Mouse (Mus musculus) neural tube, embryonic 12.5 days (tissue): ENCODE measurements around the gene Tenm4. TPM values are rescaled to one million over a fixed set of nuclear protein-coding genes. Genes with fewer than 3 reads are reported as not detected.
A peak's percentile ranks its signal among the peaks of the same experiment; 100 is the strongest.

Experiments used
- ATAC-seq: fragments of 200-750 bp; cut with Nextera tagmentation; 2 replicates; pipeline ENCODE4 v1.8.0; 2017; ENCODE audit warnings: low read depth, mild to moderate bottlenecking, moderate TSS enrichment, moderate library complexity; ENCODE audit not compliant: low FRiP score
- H3K27ac ChIP-seq: fragments of 300-500 bp; sonication (generic); 2 replicates; pipeline ENCODE4 v1.5.1; 2016
- H3K27me3 ChIP-seq: fragments of 300-500 bp; sonication (generic); replicated peaks from 2 replicates; pipeline ENCODE4 v1.6.1; 2016; ENCODE audit warnings: mild to moderate bottlenecking
- H3K36me3 ChIP-seq: fragments of 300-500 bp; sonication (generic); 2 replicates; pipeline ENCODE4 v1.6.1; 2016; ENCODE audit warnings: mild to moderate bottlenecking
- H3K4me1 ChIP-seq: fragments of 300-500 bp; sonication (generic); 2 replicates; pipeline ENCODE4 v1.6.1; 2016
- H3K4me2 ChIP-seq: fragments of 300-500 bp; sonication (generic); replicated peaks from 2 replicates; pipeline ENCODE4 v1.6.1; 2016; ENCODE audit warnings: mild to moderate bottlenecking
- H3K4me3 ChIP-seq: fragments of 300-500 bp; sonication (generic); 2 replicates; pipeline ENCODE4 v1.5.1; 2016
- H3K9ac ChIP-seq: fragments of 300-500 bp; sonication (generic); 2 replicates; pipeline ENCODE4 v1.6.1; 2016; ENCODE audit warnings: mild to moderate bottlenecking
- H3K9me3 ChIP-seq: fragments of 300-500 bp; sonication (generic); 2 replicates; pipeline ENCODE4 v1.6.1; 2016; ENCODE audit warnings: mild to moderate bottlenecking
- WGBS: fragments of 180-500 bp; shearing (Covaris S2); methylation state at CpG from one replicate; pipeline ENCODE4 v1.1.7; 2016; 5-methylcytosine and 5-hydroxymethylcytosine counted together
- polyA plus RNA-seq: library from polyadenylated mRNA; unstranded; fragments of >200 nt; fragmentation: Nextera tagmentation; extraction: Ambion mirVana; gene quantifications from 2 replicates; pipeline ENCODE4 v1.2.1, GENCODE M21; 2016

Tenm4 gene
- polyA plus RNA-seq, 1 experiment from 2014 or later, result 33.0 TPM

DNA sequence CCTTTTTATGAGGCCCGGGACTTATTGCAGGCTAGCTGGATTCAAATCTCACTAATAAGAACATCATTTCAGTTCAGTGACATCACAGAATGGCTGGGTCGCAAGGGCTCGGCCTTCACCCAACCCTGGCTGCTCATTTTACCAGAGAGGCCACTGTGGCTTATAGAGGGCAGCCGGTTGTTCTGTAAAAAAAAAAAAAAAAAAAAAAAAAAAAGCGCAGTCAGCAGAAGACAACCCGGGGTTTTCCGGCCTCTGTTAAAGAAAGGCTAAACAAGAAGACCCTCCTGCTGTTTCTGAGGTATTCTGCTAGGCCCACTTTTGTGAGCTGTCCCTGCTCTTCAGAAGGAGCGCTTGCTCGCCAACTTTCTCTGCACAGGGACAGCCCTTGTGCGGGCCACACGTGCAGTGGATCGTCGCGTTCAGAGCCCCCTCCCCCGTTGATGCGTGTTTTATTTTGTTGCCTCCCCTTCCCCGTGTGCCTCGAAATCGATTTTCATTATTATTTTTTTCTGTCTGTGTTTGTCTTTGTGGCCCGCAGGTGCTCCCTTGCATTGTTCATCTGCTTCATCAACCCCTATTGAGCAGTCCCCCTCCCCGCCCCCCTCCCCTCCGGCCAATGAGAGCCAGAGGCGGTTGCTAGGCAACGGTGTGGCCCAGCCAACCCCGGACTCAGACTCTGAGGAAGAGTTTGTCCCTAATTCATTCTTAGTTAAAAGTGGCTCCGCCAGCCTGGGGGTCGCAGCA lies 472.6 kb downstream of the Tenm4 start:
- Histone ChIP-seq H3K36me3 (no peaks in the 10 kb centered on the region), H3K9ac (0 out of 2 replicates have a peak overlapping the region, but pooled peaks have one; percentile 33), H3K4me1 (peaks cover 27% of the 10 kb centered on the region), H3K4me3 (peak overlapping the region; percentile 29), H3K27ac (no peak overlapping the region), H3K27me3 (no peaks in the 10 kb centered on the region), H3K9me3 (no peaks in the 10 kb centered on the region), H3K4me2 (peak overlapping the region; percentile 68)
- under 1% methylated on average over 27 of the region's 27 CpGs for WGBS
- ATAC-seq, result peak; percentile 95

DNA sequence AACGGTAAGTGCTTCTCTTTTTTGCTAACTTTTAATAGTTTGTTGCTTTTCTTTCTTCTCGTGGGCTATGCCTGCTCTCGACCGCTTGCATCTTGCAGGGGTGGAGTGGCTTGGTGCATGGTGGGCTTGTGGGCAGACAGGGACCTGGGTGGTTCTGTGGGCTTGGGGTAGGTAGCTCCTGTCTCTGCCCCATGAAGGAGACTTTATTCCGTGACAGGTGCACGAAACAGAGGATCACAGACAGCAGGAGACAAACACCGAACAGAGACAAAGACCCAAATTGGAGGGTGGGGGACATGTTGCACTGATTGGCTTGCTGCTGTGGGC lies 473.1 kb downstream of the Tenm4 start:
- Histone ChIP-seq H3K4me3 (peak overlapping the region; percentile 29), H3K9ac (no peak overlapping the region), H3K9me3 (no peaks in the 10 kb centered on the region), H3K4me2 (peak overlapping the region; percentile 68), H3K27me3 (no peaks in the 10 kb centered on the region), H3K4me1 (peaks cover 27% of the 10 kb centered on the region), H3K36me3 (no peaks in the 10 kb centered on the region), H3K27ac (no peak overlapping the region)
- peak; percentile 67 for ATAC-seq
- under 1% methylated on average over 7 of the region's 7 CpGs for WGBS

DNA sequence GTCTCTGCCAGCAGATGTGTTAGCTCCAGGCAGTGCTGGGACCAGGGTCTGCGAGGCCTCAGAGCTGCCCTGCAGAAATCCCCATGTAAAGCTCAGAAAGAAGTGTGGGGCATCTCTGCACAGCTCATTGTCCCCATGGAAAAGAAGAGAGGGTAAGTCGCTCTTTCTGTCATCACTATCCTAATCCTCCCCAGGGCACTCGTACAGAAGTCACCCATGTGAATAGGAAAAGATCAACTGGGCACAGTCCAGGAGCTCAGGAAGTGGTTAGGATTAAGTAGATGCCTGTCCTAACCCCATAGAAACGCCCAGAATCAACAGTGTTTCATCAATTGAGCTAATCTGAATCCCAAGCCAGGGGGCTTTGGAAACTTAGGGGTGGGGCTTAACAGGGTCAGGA lies 476.6 kb downstream of the Tenm4 start:
- no peak for ATAC-seq
- Histone ChIP-seq H3K9ac (no peak overlapping the region), H3K27me3 (no peaks in the 10 kb centered on the region), H3K4me2 (0 out of 2 replicates have a peak overlapping the region, but pooled peaks have one; percentile 18), H3K36me3 (no peaks in the 10 kb centered on the region), H3K9me3 (no peaks in the 10 kb centered on the region), H3K27ac (no peak overlapping the region), H3K4me3 (no peak overlapping the region), H3K4me1 (peaks cover 56% of the 10 kb centered on the region)
- WGBS, result 23% methylated on average over 4 of the region's 4 CpGs

DNA sequence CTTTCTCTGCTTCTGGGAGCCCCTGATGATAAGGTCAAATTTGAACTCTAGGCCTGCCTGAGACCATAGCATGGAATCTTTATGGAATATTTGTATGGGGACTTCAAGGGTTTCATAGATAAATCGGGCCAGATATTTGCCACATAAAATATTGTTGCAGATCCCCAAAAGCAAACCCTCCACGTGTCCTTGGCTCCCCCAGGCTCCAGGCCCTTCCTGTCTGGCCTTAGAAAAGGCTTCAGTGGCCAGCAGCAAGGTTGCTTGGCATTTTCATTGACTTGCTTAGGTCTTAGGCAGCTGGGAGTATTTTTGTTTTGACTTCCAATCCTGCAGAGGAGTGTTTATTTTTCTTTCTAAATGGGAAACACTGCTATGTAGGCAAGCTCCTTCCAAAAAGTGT lies 477.6 kb downstream of the Tenm4 start:
- H3K27me3 ChIP-seq, result no peaks in the 10 kb centered on the region
- peaks cover 56% of the 10 kb centered on the region for H3K4me1 ChIP-seq
- no peak overlapping the region for H3K9ac ChIP-seq
- H3K27ac ChIP-seq, result no peak overlapping the region
- ATAC-seq, result no peak
- H3K4me2 ChIP-seq, result no peak overlapping the region
- no peak overlapping the region for H3K4me3 ChIP-seq
- H3K9me3 ChIP-seq, result no peaks in the 10 kb centered on the region
- WGBS, result 68% methylated on average over 2 of the region's 2 CpGs
- no peaks in the 10 kb centered on the region for H3K36me3 ChIP-seq

DNA sequence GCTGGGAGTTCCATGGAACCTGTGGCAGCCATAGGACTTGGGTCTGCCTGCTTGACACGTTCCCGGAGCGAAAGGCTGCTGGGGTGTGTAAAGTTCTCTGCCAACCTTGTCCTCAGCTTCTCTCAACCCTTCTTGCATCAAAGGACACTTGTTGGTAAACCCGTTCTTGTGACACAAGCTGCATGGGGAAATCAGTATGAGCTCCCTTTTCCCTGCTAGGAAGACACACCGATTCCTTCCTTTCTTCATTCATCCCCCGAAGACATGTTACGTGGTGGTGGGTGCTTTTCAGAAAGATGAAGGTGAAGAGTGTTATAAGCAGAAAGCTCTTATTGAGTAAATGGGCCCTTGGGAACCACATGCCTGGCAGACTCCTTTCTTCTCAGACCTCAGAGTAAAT lies 478.1 kb downstream of the Tenm4 start:
- H3K36me3 ChIP-seq, result no peaks in the 10 kb centered on the region
- H3K9ac ChIP-seq, result no peak overlapping the region
- 87% methylated on average over 7 of the region's 7 CpGs for WGBS
- no peak overlapping the region for H3K27ac ChIP-seq
- no peaks in the 10 kb centered on the region for H3K27me3 ChIP-seq
- no peak overlapping the region for H3K4me3 ChIP-seq
- no peak overlapping the region for H3K4me2 ChIP-seq
- H3K4me1 ChIP-seq, result peaks cover 53% of the 10 kb centered on the region
- H3K9me3 ChIP-seq, result no peaks in the 10 kb centered on the region
- ATAC-seq, result no peak

DNA sequence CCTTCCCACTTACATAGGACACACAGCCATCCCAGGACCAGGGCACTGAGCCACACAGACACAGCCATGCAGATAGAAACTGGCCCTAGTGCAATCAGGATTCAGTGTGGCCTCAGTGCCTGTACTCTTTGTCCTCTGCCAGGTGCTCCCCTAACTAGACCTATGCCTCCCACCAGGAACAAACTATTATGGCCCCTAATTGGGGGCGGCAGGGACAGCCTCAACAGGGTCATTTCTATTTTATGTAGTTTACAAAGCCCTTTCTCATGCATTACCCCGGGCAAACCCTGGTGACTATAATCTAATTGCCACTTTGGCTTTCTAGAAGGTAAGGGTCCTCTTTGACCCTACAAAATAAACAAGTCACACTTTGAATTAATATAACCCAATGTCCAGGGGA lies 479.4 kb downstream of the Tenm4 start:
- no peaks in the 10 kb centered on the region for H3K9me3 ChIP-seq
- H3K9ac ChIP-seq, result no peak overlapping the region
- 16% methylated on average over 2 of the region's 2 CpGs for WGBS
- no peak overlapping the region for H3K27ac ChIP-seq
- no peak overlapping the region for H3K4me3 ChIP-seq
- H3K36me3 ChIP-seq, result no peaks in the 10 kb centered on the region
- peaks cover 57% of the 10 kb centered on the region for H3K4me1 ChIP-seq
- ATAC-seq, result no peak
- no peak overlapping the region; the same call in 1 of the 2 replicates for H3K4me2 ChIP-seq
- H3K27me3 ChIP-seq, result no peaks in the 10 kb centered on the region

DNA sequence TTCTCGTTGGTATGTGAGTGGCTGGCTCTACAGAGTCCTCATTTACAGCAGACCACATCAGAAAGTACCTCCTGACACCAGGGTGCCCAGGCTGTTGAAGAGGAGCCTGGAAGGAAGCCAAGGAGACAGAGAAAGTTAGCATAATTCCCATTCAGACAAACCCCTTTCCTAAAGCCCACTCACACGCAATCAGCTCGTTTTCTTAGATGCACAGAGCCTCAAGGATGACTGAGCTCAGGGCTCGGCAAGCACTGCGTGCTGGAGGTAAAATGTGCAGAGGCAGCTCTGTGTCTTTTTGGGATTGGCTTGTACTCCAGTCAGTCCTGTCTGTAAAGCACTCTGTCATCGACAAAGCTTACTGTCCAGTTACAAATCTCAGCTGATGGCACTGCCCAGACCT lies 480.0 kb downstream of the Tenm4 start:
- no peak overlapping the region for H3K27ac ChIP-seq
- no peak overlapping the region for H3K4me3 ChIP-seq
- no peaks in the 10 kb centered on the region for H3K27me3 ChIP-seq
- H3K36me3 ChIP-seq, result no peaks in the 10 kb centered on the region
- H3K4me2 ChIP-seq, result no peak overlapping the region; the same call in 1 of the 2 replicates
- peaks cover 60% of the 10 kb centered on the region for H3K4me1 ChIP-seq
- WGBS, result 10% methylated on average over 6 of the region's 6 CpGs
- H3K9me3 ChIP-seq, result no peaks in the 10 kb centered on the region
- ATAC-seq, result peak; percentile 22; the same call in 1 of the 2 replicates
- no peak overlapping the region for H3K9ac ChIP-seq

DNA sequence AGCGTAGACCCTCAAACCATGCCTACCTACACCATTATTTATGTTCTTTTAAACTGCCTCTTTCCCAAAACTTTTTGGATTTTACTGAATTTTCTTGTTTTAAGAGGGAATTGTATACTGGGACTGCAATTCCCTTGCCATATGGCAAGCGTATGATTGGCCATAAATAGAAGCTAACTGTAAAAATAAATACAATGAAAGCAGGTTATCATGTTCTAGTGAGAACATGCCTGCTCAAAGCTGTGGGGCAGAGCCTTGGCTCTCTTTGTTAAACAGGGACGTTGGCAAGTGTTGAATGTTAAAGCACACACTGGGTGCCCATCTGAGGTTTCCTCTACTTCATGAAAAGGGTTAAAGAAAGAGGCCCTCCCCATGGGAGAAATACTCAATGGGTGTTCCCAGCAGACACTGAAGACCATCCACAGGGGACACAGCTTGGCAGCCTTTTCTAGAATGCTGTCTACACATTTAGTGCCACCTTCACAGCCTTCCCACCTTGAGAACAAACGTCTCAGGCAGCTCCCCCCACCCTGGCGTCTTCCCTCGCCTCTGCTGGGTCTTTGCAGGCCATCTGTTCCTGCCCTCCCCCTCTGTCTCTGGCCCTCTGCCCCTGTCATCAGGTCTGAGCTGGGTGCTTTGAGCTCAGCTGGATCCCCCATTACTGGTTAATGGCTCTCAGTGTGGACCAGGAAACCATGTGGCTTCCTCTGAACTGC lies 480.7 kb downstream of the Tenm4 start:
- peak; percentile 65 for ATAC-seq
- H3K36me3 ChIP-seq, result no peaks in the 10 kb centered on the region
- no peak overlapping the region for H3K9ac ChIP-seq
- H3K27ac ChIP-seq, result no peak overlapping the region
- no peak overlapping the region for H3K4me3 ChIP-seq
- no peak overlapping the region for H3K4me2 ChIP-seq
- H3K27me3 ChIP-seq, result no peaks in the 10 kb centered on the region
- H3K9me3 ChIP-seq, result no peaks in the 10 kb centered on the region
- WGBS, result 22% methylated on average over 6 of the region's 6 CpGs
- H3K4me1 ChIP-seq, result peaks cover 61% of the 10 kb centered on the region

DNA sequence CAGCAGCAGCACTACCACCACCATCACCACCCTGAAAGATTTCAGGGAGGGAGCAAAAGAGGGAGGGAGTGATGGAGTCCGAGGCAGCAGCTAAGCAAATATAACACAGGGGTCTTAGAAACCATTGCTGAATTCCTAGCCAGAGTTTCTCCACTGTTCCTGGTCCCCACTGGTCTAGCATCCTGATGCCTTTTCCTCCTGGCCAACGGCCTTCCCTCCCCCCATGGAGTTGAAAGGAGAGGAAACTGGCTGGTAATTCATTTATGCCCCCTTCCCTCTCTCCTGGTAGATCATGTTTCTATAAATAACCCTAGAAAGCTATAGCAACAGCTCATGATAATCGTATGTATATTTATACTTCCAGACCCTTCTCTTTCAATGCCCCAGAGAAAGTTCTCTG lies 481.8 kb downstream of the Tenm4 start:
- WGBS, result 23% methylated on average over 3 of the region's 3 CpGs
- Histone ChIP-seq H3K36me3 (no peaks in the 10 kb centered on the region), H3K4me1 (peaks cover 61% of the 10 kb centered on the region), H3K4me3 (no peak overlapping the region), H3K27me3 (no peaks in the 10 kb centered on the region), H3K9ac (no peak overlapping the region), H3K9me3 (no peaks in the 10 kb centered on the region), H3K27ac (no peak overlapping the region), H3K4me2 (0 out of 2 replicates have a peak overlapping the region, but pooled peaks have one; percentile 16)
- no peak for ATAC-seq

DNA sequence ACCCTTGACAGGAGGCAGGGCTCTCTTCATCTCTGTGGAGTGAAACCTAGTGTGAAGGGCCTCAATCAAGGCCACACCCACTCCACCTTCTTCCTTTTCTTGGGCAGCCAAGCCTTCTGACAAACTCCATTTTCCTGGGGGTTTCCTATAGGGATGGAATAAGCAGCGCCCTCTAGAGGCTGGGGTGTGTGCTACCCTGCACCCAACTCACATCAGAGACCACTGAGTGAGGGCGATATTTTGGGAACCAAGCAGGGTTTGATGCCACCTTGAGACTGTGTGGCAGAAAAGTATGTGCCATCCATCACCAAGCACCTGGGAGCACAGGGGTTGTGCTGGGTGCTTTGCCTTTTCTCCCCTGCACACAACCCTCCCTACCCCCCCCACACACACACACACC lies 483.2 kb downstream of the Tenm4 start:
- Histone ChIP-seq H3K4me2 (no peak overlapping the region), H3K27me3 (no peaks in the 10 kb centered on the region), H3K27ac (no peak overlapping the region), H3K4me3 (no peak overlapping the region), H3K9ac (no peak overlapping the region), H3K4me1 (peaks cover 59% of the 10 kb centered on the region), H3K9me3 (no peaks in the 10 kb centered on the region), H3K36me3 (no peaks in the 10 kb centered on the region)
- no peak for ATAC-seq
- 52% methylated on average over 2 of the region's 2 CpGs for WGBS

DNA sequence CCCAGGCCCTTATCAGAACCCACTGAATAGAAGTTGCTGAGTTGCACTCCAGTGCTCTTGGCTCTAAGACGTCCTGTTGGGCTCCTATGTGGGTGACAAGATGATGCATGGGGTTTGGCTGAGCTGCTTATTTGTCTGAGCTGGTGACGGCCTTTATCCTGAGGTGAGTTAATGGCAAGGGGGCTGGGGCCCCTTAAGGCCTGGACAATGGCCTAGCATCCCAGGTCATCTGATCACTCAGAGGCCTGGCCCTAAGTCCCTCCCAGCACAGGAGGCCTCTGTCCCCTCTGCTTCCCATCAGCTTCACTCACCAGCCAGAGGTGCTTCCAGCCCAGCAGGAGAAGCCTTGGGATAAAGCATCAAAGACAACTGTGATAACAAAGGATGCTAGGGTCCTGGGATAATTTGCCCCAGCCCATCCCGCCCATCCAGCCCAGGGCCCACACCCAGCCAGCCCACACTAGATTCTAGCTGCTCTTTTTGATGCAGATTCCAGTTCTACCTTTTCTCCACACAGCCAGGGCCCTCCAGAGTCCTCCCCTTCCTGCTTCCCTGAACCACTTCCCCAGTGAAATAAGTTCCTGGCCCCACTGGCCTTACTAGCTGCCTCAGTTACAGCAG lies 484.2 kb downstream of the Tenm4 start:
- WGBS, result 21% methylated on average over 3 of the region's 3 CpGs
- no peak for ATAC-seq
- no peak overlapping the region for H3K9ac ChIP-seq
- H3K4me1 ChIP-seq, result peaks cover 59% of the 10 kb centered on the region
- H3K36me3 ChIP-seq, result no peaks in the 10 kb centered on the region
- no peaks in the 10 kb centered on the region for H3K27me3 ChIP-seq
- H3K4me3 ChIP-seq, result no peak overlapping the region
- no peak overlapping the region for H3K27ac ChIP-seq
- H3K4me2 ChIP-seq, result no peak overlapping the region
- H3K9me3 ChIP-seq, result no peaks in the 10 kb centered on the region

DNA sequence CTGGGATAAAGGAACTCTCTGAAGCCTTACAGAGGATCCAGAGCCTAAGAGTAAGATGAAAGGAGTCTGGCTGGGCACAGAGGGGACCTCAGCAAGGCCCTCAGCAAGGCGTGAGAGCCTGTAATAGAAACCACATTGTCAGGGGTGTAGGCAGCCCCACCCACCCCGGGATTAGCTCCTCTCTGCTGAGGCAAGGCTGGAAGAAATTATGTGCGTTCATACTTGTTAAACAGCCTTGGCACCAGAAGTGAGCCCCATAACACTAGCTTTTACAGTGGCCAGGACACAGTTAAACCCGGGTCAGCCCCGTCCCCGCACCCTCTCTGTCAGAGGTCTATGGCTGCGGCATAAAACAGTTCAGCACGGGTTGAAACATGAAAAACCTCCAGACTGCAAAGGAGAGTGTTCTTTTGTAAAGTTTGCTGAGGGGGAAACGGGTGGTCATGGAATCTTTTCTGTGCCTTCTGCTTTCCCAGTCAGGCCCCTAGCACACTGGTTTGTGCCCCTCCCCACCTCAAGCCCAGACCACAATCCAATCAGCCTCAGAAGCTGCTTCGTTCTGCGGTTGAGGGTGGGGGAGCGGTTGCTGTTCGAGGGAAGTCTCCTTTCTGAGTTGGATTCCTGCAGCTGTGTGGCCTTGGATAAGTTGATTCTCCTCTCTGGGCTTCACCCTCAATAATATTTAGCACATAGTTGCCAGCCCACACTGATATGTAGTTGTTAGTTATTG lies 486.2 kb downstream of the Tenm4 start:
- H3K9me3 ChIP-seq, result no peaks in the 10 kb centered on the region
- no peaks in the 10 kb centered on the region for H3K27me3 ChIP-seq
- no peak for ATAC-seq
- H3K9ac ChIP-seq, result no peak overlapping the region
- H3K4me2 ChIP-seq, result peak overlapping the region; percentile 22; the same call in 1 of the 2 replicates
- 4% methylated on average over 13 of the region's 13 CpGs for WGBS
- H3K36me3 ChIP-seq, result no peaks in the 10 kb centered on the region
- peaks cover 57% of the 10 kb centered on the region for H3K4me1 ChIP-seq
- no peak overlapping the region for H3K27ac ChIP-seq
- no peak overlapping the region for H3K4me3 ChIP-seq
